Mouse (Mus musculus): ENCODE results near the gene Gdf11. TPM values are rescaled to one million over a fixed set of nuclear protein-coding genes. Genes with fewer than 3 reads are reported as not detected.

Gdf11 gene
- polyA plus RNA-seq, 1 experiment from 2014 or later = 10.8 TPM

DNA sequence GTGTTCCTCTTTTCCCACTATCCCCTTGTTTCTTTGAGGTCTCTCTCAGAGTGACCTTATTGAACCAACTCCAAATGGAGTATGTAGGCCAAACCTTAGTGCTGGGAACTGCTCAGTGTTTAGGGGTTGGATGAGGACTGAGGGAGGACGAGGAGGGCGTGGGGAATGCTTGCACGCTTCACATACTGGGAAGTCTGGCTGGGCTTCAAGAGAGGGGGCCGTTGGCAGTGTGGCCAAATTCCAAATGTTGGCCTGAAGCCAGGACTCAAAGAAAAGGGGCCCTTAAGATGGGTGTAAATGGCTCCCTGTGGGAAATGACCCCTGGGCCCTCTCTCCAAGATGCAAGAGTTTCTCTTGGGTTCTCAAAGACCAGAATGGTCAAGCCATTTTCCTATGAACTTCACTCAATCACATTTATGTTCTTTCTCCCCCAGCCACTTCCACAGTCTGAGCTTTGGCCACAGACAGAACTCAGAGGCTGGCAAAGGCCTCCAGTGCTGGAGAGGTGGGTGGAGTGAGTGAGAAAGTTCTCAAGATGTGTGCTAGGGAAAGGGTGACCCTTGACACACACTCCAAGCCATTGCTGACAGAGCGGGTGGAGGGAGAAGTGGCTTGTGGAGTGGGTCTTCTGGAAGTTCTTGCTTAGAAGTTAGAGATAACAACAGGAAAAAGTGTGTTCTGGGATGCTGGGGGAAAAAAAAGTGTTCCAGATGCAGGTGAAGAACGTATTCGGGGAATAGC is 38.3 kb upstream of the Gdf11 start:
- Histone ChIP-seq H3K27me3 (peaks cover 54% of the 10 kb centered on the region), H3K4me2 (replicated peaks) (no peak overlapping the region), H3K4me1 (peaks cover 5% of the 10 kb centered on the region; the same call in 1 of the 2 replicates), H3K9ac (no peak overlapping the region), H3K27ac (no peak overlapping the region), H3K4me3 (no peak overlapping the region), H3K9me3 (no peaks in the 10 kb centered on the region), H3K36me3 (no peaks in the 10 kb centered on the region)
- ATAC-seq (ENCODE audit: insufficient number of reproducible peaks, insufficient read depth, low FRiP score, low TSS enrichment) = no peak
- WGBS = 73% methylated on average over 7 of the region's 7 CpGs

GRCm38 (mm10) chr10:128928356-128928755 is 36.8 kb upstream of the Gdf11 start:
- Histone ChIP-seq H3K9ac (no peak overlapping the region), H3K4me2 (replicated peaks) (no peak overlapping the region), H3K4me1 (peaks cover 6% of the 10 kb centered on the region; the same call in 1 of the 2 replicates), H3K27me3 (peaks cover 40% of the 10 kb centered on the region), H3K36me3 (no peaks in the 10 kb centered on the region), H3K27ac (no peak overlapping the region), H3K9me3 (no peaks in the 10 kb centered on the region), H3K4me3 (no peak overlapping the region)
- 34% methylated on average over 4 of the region's 4 CpGs for WGBS
- ATAC-seq (ENCODE audit: insufficient number of reproducible peaks, insufficient read depth, low FRiP score, low TSS enrichment) = no peak

DNA sequence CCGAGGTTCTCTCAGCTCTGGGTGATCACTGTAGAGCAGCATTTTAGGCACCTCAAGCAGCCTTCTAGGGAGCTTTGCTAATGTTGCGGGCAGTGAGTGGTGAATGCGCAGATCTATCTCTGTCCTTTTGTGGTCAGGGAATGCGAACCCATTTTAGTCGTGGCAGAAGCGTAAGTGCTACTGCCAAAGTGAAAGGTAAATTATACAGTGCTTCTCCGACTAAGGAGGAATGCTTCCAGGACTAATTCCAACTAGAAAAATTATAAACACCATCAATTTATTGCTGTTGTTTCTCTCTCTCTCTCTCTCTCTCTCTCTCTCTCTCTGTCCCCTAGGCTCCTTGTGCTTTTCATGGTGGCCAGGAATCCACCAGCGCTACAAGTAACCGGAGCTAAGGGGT is 32.4 kb upstream of the Gdf11 start, which contains the start of gene Bloc1s1:
Gene Bloc1s1, minus strand, starts transcription at position 101 of the 400 bp plus-strand sequence.
- peak within 1 kb of the TSS; percentile 79 for H3K4me3 ChIP-seq
- WGBS = 66% methylated on average over 9 of the region's 9 CpGs
- no peaks in the 10 kb centered on the region for H3K36me3 ChIP-seq
- peak within 1 kb of the TSS; percentile 57 for H3K4me2 ChIP-seq (replicated peaks)
- peaks cover 15% of the 10 kb centered on the region; the same call in 1 of the 2 replicates for H3K27me3 ChIP-seq
- H3K9ac ChIP-seq = peak within 1 kb of the TSS; percentile 71
- H3K27ac ChIP-seq = peak within 1 kb of the TSS; percentile 77
- peaks cover 34% of the 10 kb centered on the region for H3K4me1 ChIP-seq
- no peak for ATAC-seq (ENCODE audit: insufficient number of reproducible peaks, insufficient read depth, low FRiP score, low TSS enrichment)
- no peaks in the 10 kb centered on the region for H3K9me3 ChIP-seq

GRCm38 (mm10) chr10:128923013-128923691 is 31.6 kb upstream of the Gdf11 start:
- Histone ChIP-seq H3K27ac (peak overlapping the region; percentile 77), H3K4me2 (replicated peaks) (peak overlapping the region; percentile 57), H3K4me1 (peaks cover 35% of the 10 kb centered on the region), H3K4me3 (peak overlapping the region; percentile 79), H3K9ac (peak overlapping the region; percentile 71), H3K36me3 (peaks cover 5% of the 10 kb centered on the region), H3K27me3 (peaks cover 9% of the 10 kb centered on the region; the same call in 1 of the 2 replicates), H3K9me3 (no peaks in the 10 kb centered on the region)
- under 1% methylated on average over 42 of the region's 42 CpGs for WGBS
- peak; percentile 86 for ATAC-seq (ENCODE audit: insufficient number of reproducible peaks, insufficient read depth, low FRiP score, low TSS enrichment)

DNA sequence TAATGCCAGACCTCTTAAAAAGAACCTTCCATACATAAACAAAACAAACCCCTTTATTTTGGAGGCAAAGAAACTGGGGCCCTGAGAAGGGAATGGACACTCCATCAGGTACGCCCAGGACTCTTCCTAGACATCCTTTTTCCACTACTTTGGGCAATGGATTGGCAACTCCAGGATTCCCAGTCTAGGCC is 31.2 kb upstream of the Gdf11 start, which contains the start of gene Rdh5:
Gene Rdh5, minus strand, starts transcription at position 67 of the 191 bp plus-strand sequence.
- peak within 1 kb of the TSS; percentile 57 for H3K4me2 ChIP-seq (replicated peaks)
- no peaks in the 10 kb centered on the region for H3K9me3 ChIP-seq
- H3K9ac ChIP-seq = peak within 1 kb of the TSS; percentile 71
- H3K4me3 ChIP-seq = peak within 1 kb of the TSS; percentile 79
- peaks cover 35% of the 10 kb centered on the region for H3K4me1 ChIP-seq
- H3K27ac ChIP-seq = peak within 1 kb of the TSS; percentile 77
- H3K27me3 ChIP-seq = 0 out of 2 replicates have a peak, but pooled peaks cover 4% of the 10 kb centered on the region
- peaks cover 9% of the 10 kb centered on the region for H3K36me3 ChIP-seq
- ATAC-seq (ENCODE audit: insufficient number of reproducible peaks, insufficient read depth, low FRiP score, low TSS enrichment) = no peak
- WGBS = 24% methylated on average over 1 of the region's 1 CpGs

DNA sequence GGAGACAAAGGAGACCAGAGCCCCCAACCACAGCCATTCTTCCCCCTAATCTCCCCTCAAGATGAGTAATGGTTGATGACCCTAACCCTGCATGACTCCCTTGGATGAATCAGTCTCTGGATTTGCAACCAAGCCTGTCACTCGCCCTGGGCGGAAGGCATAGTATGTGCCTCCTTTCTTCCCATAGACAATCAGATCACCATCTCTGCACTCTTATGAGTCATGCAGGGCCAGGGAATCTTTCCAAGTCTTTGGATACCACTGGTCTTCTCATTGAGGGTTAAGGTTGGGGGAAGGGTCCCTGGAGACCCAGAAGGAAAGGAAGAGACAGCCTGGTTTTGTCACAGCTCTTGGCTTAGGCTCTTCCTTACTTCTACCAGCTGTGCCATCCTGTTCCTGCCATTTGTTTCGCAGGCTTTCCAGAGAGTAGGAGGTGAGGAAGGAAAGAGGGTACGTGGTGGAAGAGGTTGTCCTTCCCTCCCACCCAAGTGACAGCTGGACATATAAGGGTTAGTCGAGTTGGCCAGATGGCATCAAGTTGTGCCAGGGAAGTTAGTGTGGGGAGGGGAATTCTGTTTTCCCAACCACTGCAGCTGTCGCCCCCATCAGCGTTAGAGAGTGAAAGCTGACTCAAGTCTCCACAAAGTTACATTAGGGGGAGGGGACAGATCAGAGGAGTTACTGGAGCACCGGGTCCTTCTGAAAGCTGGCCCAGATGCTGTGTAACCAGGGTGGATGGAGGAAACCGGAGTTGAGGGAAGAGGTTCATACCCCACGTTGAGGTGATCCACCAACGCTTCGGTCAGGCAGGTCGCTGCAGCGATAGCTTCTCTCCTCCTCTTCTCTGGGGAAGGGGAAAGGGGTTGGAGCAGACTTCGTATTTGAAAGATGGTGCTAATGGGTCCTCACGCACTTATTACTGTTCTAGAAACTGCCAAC is 30.6 kb upstream of the Gdf11 start:
- Histone ChIP-seq H3K4me3 (peak overlapping the region; percentile 79), H3K27ac (no peak overlapping the region), H3K9ac (peak overlapping the region; percentile 71), H3K27me3 (no peaks in the 10 kb centered on the region), H3K9me3 (no peaks in the 10 kb centered on the region), H3K4me2 (replicated peaks) (peak overlapping the region; percentile 57), H3K4me1 (peaks cover 35% of the 10 kb centered on the region), H3K36me3 (peaks cover 15% of the 10 kb centered on the region)
- WGBS = 73% methylated on average over 16 of the region's 16 CpGs
- no peak for ATAC-seq (ENCODE audit: insufficient number of reproducible peaks, insufficient read depth, low FRiP score, low TSS enrichment)

- no peak overlapping the region for H3K4me3 ChIP-seq
- no peaks in the 10 kb centered on the region for H3K27me3 ChIP-seq
- H3K9ac ChIP-seq = peak overlapping the region; percentile 0; the same call in 1 of the 2 replicates
- no peak for ATAC-seq (ENCODE audit: insufficient number of reproducible peaks, insufficient read depth, low FRiP score, low TSS enrichment)
- H3K36me3 ChIP-seq = peaks cover 24% of the 10 kb centered on the region
- H3K4me2 ChIP-seq (replicated peaks) = 0 out of 2 replicates have a peak overlapping the region, but pooled peaks have one; percentile 0
- WGBS = 68% methylated on average over 1 of the region's 1 CpGs
- 0 out of 2 replicates have a peak overlapping the region, but pooled peaks have one; percentile 69 for H3K27ac ChIP-seq
- peaks cover 35% of the 10 kb centered on the region for H3K4me1 ChIP-seq
- H3K9me3 ChIP-seq = no peaks in the 10 kb centered on the region
These were observed 29.7 kb upstream of the Gdf11 start for GRCm38 (mm10) chr10:128921251-128921650.

DNA sequence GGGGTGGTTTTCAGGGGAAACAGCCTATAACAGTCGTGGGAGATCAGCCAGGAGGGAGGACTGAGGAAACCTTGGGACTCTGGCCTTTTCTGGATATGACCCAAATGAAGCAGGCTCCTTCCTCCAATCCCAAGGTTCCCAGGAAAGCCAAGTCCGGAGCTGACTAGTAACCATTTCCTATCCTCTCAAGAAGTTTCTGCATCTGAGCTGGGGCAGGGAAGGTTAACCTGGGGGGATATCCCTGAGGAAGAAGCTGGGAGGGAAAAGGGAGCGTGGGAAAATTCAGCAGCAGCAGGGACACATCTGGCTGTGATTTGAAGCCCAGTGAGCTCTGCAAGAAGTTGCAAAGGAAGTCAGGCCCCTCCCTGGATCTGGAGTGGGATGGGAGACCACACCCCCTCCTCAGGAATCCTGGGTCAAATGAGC is 29.2 kb upstream of the Gdf11 start:
- Histone ChIP-seq H3K27ac (peak overlapping the region; percentile 69; the same call in 1 of the 2 replicates), H3K36me3 (peaks cover 27% of the 10 kb centered on the region), H3K4me2 (replicated peaks) (no peak overlapping the region), H3K9ac (no peak overlapping the region), H3K4me3 (no peak overlapping the region), H3K27me3 (no peaks in the 10 kb centered on the region), H3K9me3 (no peaks in the 10 kb centered on the region), H3K4me1 (peaks cover 35% of the 10 kb centered on the region)
- ATAC-seq (ENCODE audit: insufficient number of reproducible peaks, insufficient read depth, low FRiP score, low TSS enrichment) = no peak
- WGBS = 33% methylated on average over 3 of the region's 3 CpGs

GRCm38 (mm10) chr10:128919966-128920365 is 28.4 kb upstream of the Gdf11 start:
- Histone ChIP-seq H3K4me2 (replicated peaks) (no peak overlapping the region), H3K27ac (no peak overlapping the region), H3K4me3 (no peak overlapping the region), H3K36me3 (peaks cover 33% of the 10 kb centered on the region), H3K9me3 (no peaks in the 10 kb centered on the region), H3K9ac (no peak overlapping the region), H3K27me3 (no peaks in the 10 kb centered on the region), H3K4me1 (peaks cover 35% of the 10 kb centered on the region)
- 75% methylated on average over 7 of the region's 7 CpGs for WGBS
- no peak for ATAC-seq (ENCODE audit: insufficient number of reproducible peaks, insufficient read depth, low FRiP score, low TSS enrichment)

DNA sequence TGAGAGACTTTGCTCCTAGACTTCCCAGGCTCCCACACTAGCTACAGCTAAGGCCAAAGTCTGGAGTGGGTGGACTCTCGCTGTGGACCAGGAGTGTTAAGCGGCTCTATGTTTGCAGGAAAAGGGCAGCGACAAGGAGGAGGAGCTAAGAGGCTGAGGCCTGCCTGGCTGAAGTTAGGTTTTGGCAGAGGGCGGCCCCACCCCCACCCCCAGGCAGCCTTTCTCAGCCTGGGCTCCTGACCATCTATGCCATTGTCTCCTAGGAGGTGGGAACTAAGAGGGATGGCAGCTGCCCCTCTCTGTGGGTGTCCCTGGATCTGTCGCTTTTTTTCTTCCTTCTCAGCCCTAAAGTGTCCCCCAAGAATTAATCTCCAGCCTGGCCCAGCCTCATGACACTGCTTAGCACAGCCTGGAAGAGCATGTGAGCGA is 27.7 kb upstream of the Gdf11 start:
- peaks cover 35% of the 10 kb centered on the region for H3K4me1 ChIP-seq
- peaks cover 40% of the 10 kb centered on the region for H3K36me3 ChIP-seq
- no peaks in the 10 kb centered on the region for H3K9me3 ChIP-seq
- no peak overlapping the region; the same call in 1 of the 2 replicates for H3K27ac ChIP-seq
- no peak overlapping the region for H3K4me3 ChIP-seq
- no peak overlapping the region for H3K4me2 ChIP-seq (replicated peaks)
- no peaks in the 10 kb centered on the region for H3K27me3 ChIP-seq
- ATAC-seq (ENCODE audit: insufficient number of reproducible peaks, insufficient read depth, low FRiP score, low TSS enrichment) = no peak
- WGBS = 19% methylated on average over 6 of the region's 6 CpGs
- H3K9ac ChIP-seq = no peak overlapping the region

DNA sequence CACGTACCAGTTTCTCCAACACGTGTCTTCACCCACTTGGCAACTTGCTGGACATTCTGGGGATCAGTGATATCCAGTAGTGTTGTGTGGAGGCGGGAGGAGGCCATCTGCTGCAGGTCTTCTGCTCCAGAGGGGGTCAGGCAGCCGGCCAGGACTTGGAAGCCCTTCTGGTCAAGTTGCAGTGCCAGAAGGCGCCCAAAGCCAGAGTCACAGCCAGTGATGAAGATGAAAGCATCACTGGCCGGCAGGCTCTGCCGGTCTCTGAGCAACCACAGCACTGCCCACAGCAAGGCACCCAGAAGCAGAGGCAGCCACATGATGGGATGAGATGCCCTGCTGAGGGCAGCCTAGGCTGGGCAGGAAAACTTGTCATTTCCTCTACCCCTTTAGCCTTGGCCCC is 26.7 kb upstream of the Gdf11 start:
- H3K4me1 ChIP-seq = peaks cover 31% of the 10 kb centered on the region
- no peak overlapping the region for H3K4me2 ChIP-seq (replicated peaks)
- no peak for ATAC-seq (ENCODE audit: insufficient number of reproducible peaks, insufficient read depth, low FRiP score, low TSS enrichment)
- H3K27me3 ChIP-seq = no peaks in the 10 kb centered on the region
- 81% methylated on average over 7 of the region's 7 CpGs for WGBS
- H3K9me3 ChIP-seq = no peaks in the 10 kb centered on the region
- H3K9ac ChIP-seq = no peak overlapping the region
- no peak overlapping the region for H3K4me3 ChIP-seq
- no peak overlapping the region for H3K27ac ChIP-seq
- H3K36me3 ChIP-seq = peaks cover 48% of the 10 kb centered on the region
